Comparison of ENCODE assay signal across 13 mouse cellular contexts in the genomic region with DNA sequence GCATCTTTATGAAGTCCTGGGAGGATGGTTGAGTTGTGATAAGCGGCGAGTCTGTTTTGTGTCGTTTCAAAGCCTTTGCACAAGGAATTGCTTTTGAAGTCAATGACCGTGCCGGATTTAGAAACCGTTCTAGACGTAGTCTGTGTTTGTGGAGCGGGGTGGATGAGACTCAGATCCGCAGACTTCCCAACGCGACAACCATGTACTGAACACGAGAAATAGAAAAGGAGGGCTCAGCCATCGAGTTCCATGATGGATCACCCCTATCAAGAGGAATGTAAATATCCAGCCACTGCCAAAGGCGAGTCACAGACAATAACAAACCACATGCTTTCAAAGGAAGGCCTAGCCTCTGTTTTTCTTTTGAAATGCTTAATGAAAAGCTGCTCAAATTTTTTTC.
DNase-seq lines count a peak whose midpoint lies in the region; ATAC-seq lines count a peak whose summit lies in the region.
"Had no signal": no experiment of that assay in that cellular context is flagged by ENCODE, and none has a peak within 500 bp of the region (broad histone marks: within the 10 kb centered on the region; RNA-seq: fewer than 3 reads in every experiment).

No protein-coding gene starts in this region.

- ATAC-seq in heart, embryonic 15.5 days (replicated peaks; ENCODE audit: insufficient number of reproducible peaks, insufficient read depth, low FRiP score, low read depth) = 0 out of 2 replicates have a peak, but pooled peaks have one; percentile 20
- peak; percentile 88 for ATAC-seq in intestine, embryonic 15.5 days
- peak; percentile 75 for ATAC-seq in stomach, embryonic 15.5 days (ENCODE audit: insufficient read depth, low FRiP score, low read depth)

- DNase-seq in heart, postnatal 10 days = no peak
- DNase-seq in ovary, postnatal 14 days (ENCODE audit: low spot score) = peak; percentile 15
- DNase-seq in ovary, postnatal 36 days (ENCODE audit: low spot score) = no peak
- DNase-seq in layer of hippocampus, postnatal 14 days (ENCODE audit: low spot score in 2 of 2) = no peak
- DNase-seq: cerebellum, adult 18-20 months; kidney, postnatal 36 days; midbrain, embryonic 14.5 days; right cerebral cortex, postnatal 4 days had no signal

- no peaks in the 10 kb centered on the region for H3K36me3 ChIP-seq in heart, embryonic 15.5 days
- H3K36me3 ChIP-seq in intestine, embryonic 15.5 days = no peaks in the 10 kb centered on the region
- no peaks in the 10 kb centered on the region for H3K36me3 ChIP-seq in stomach, embryonic 15.5 days
- H3K36me3 ChIP-seq: embryonic facial prominence, embryonic 13.5 days had no signal

- no peaks in the 10 kb centered on the region for H3K27me3 ChIP-seq in heart, embryonic 15.5 days
- H3K27me3 ChIP-seq in intestine, embryonic 15.5 days (replicated peaks) = no peaks in the 10 kb centered on the region
- H3K27me3 ChIP-seq in stomach, embryonic 15.5 days (replicated peaks) = no peaks in the 10 kb centered on the region
- H3K27me3 ChIP-seq: embryonic facial prominence, embryonic 13.5 days had no signal

- no peak overlapping the region for H3K4me3 ChIP-seq in heart, embryonic 15.5 days
- no peak overlapping the region for H3K4me3 ChIP-seq in intestine, embryonic 15.5 days (replicated peaks)
- H3K4me3 ChIP-seq in stomach, embryonic 15.5 days (replicated peaks) = no peak overlapping the region
- H3K4me3 ChIP-seq: embryonic facial prominence, embryonic 13.5 days had no signal

- 44% methylated on average over 14 of the region's 14 CpGs for WGBS in heart, embryonic 15.5 days
- WGBS in intestine, embryonic 15.5 days = 44% methylated on average over 14 of the region's 14 CpGs
- WGBS in stomach, embryonic 15.5 days = 39% methylated on average over 14 of the region's 14 CpGs

- peak overlapping the region; percentile 80 for H3K27ac ChIP-seq in heart, embryonic 15.5 days
- H3K27ac ChIP-seq in intestine, embryonic 15.5 days = peak overlapping the region; percentile 48; the same call in 1 of the 2 replicates
- H3K27ac ChIP-seq in stomach, embryonic 15.5 days = peak overlapping the region; percentile 48
- H3K27ac ChIP-seq: embryonic facial prominence, embryonic 13.5 days; liver, embryonic 14.5 days had no signal

- H3K9me3 ChIP-seq in heart, embryonic 15.5 days (replicated peaks) = no peaks in the 10 kb centered on the region
- no peaks in the 10 kb centered on the region for H3K9me3 ChIP-seq in intestine, embryonic 15.5 days
- no peaks in the 10 kb centered on the region for H3K9me3 ChIP-seq in stomach, embryonic 15.5 days
- H3K9me3 ChIP-seq: embryonic facial prominence, embryonic 13.5 days had no signal

- no peak overlapping the region for H3K9ac ChIP-seq in heart, embryonic 15.5 days
- H3K9ac ChIP-seq in intestine, embryonic 15.5 days = no peak overlapping the region
- no peak overlapping the region for H3K9ac ChIP-seq in stomach, embryonic 15.5 days
- H3K9ac ChIP-seq: embryonic facial prominence, embryonic 13.5 days; liver, embryonic 14.5 days had no signal

- H3K4me2 ChIP-seq in heart, embryonic 15.5 days = peak overlapping the region; percentile 19
- peak overlapping the region; percentile 31 for H3K4me2 ChIP-seq in intestine, embryonic 15.5 days (replicated peaks)
- peak overlapping the region; percentile 19; the same call in 1 of the 2 replicates for H3K4me2 ChIP-seq in stomach, embryonic 15.5 days
- H3K4me2 ChIP-seq: embryonic facial prominence, embryonic 13.5 days had no signal

- H3K4me1 ChIP-seq in heart, embryonic 15.5 days (replicated peaks) = peaks cover 10% of the 10 kb centered on the region
- H3K4me1 ChIP-seq in intestine, embryonic 15.5 days (replicated peaks) = 0 out of 2 replicates have a peak, but pooled peaks cover 2% of the 10 kb centered on the region
- H3K4me1 ChIP-seq in stomach, embryonic 15.5 days = no peaks in the 10 kb centered on the region

- intact Hi-C loops in heart, postnatal 10 days (cut with DNase I) = no loop called here

Comparison
In these comparisons a context has a peak if more than half of its experiments do, and no peak if none do; other contexts are left out.
1. ATAC-seq: peak in every context shown above with its lines; median percentile 88 in intestine, embryonic 15.5 days; 75 in stomach, embryonic 15.5 days; 20 in heart, embryonic 15.5 days.